Mouse (Mus musculus) cortical plate, adult 2 months (tissue): Measurements from ENCODE around the gene Add3.

ENCODE experiments used
- CTCF ChIP-seq: fragments of 200-500 bp; IDR thresholded peaks from 2 replicates; pipeline ENCODE4 v1.5.1; 2011; ENCODE audit warnings: mild to moderate bottlenecking, control low read depth, low read length; ENCODE audit not compliant: insufficient read depth; ENCODE audit errors: extremely low read depth
- POLR2A ChIP-seq: fragments of 200-500 bp; IDR thresholded peaks from 2 replicates; pipeline ENCODE4 v1.6.1; 2011; ENCODE audit warnings: mild to moderate bottlenecking, low read length, control low read depth; ENCODE audit not compliant: insufficient read depth; ENCODE audit errors: extremely low read depth

DNA sequence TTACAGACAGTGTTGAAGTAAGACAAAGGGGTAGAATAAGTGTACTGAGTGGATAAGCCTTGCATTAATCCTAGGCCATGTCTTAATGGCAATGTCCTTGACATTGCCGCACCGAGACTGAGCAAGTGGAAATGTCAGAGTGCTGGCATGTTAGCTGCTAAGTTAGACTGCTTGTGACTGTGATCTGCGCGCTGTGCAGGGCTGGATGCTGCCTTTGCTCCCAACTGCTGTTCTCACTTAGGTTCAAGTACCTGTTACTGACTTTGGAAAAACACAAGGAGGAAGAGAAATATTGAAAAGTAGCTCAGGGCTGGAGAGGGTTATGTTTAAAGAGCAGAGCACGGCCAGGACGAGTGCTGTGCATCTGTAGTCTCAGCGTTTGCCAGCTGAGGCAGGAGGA is 24.4 kb downstream of the Add3 start:
- no peak for TF ChIP-seq CTCF
- no peak for TF ChIP-seq POLR2A
